Mouse (Mus musculus) heart, adult 18-20 months (tissue): Measurements from ENCODE around the gene Acss1. TPM values are rescaled to one million over a fixed set of nuclear protein-coding genes. Genes with fewer than 3 reads are reported as not detected.
A peak's percentile ranks its signal among the peaks of the same experiment; 100 is the strongest.

Experiments used
- DNase-seq, 2 experiments: peaks; one replicate each; pipeline ENCODE4 v3.0.0; 2021 to 2022; ENCODE audit warnings: mixed read lengths in 1 of 2
- long read RNA-seq, 2 experiments: library from polyadenylated mRNA; stranded (forward); transcript quantifications; one replicate each; pipeline ENCODE4 v2.0.0; 2021
- total RNA-seq, 2 experiments: library from RNA; stranded (reverse); gene quantifications; 2 replicates each; pipeline ENCODE4 v1.2.3; 2021

The Acss1 gene
- 100 to 1,000 TPM; 261 to 288 TPM for total RNA-seq
- long read RNA-seq, experiment 1, transcript Acss1-201 (14 exons, 3,618 nt) = major isoform, 402 of 482 reads
- long read RNA-seq, experiment 1, partial matches to known transcripts = 25 of 482 reads
- long read RNA-seq, experiment 1, other reads (novel, unspliced or antisense) = 55 of 482 reads
- long read RNA-seq, experiment 2, transcript Acss1-201 (14 exons, 3,618 nt) = major isoform, 186 of 235 reads
- long read RNA-seq, experiment 2, partial matches to known transcripts = 4 of 235 reads
- long read RNA-seq, experiment 2, other reads (novel, unspliced or antisense) = 45 of 235 reads

- peak; percentile 85 to 88 for DNase-seq
Observed at GRCm38 (mm10) chr2:150667820-150668766, at the start of gene Acss1. Acss1 (minus strand) TSS chr2:150668500.

GRCm38 (mm10) chr2:150712167-150712674 lies 43.9 kb upstream of the Acss1 start:
- no peak for DNase-seq

DNA sequence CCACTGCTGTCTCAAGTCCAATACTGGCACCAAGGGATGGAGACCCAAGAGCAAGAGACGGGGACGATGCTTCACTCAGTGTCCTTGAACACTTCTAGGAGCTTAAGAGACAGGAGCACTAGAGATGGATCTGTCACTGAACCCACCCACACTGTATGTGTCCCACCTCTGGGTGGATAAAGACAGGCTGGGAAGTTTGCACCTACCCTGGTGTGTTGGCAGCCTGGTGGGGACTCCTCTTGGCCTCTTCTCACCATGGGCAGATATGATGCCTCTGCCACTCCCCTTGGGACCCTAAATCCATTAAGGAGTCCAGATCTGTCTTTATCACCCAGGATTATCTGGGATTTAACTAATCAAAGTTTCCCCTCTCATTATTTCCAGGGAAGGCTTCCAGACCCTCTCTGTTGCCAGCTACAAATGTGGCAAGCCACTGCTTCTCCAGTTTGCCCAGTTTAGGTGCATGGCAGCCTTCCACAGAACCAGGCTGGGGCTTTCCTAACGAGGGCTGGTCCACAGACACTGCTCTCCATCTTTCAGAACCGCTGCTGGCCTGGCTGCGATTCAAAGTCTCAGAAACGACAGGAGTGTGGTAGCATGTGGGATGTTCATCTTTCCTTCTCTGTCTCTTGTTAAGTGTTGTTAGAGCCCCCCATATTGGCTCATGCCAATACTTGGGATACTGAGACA lies 23.3 kb upstream of the Acss1 start:
- no peak for DNase-seq

DNA sequence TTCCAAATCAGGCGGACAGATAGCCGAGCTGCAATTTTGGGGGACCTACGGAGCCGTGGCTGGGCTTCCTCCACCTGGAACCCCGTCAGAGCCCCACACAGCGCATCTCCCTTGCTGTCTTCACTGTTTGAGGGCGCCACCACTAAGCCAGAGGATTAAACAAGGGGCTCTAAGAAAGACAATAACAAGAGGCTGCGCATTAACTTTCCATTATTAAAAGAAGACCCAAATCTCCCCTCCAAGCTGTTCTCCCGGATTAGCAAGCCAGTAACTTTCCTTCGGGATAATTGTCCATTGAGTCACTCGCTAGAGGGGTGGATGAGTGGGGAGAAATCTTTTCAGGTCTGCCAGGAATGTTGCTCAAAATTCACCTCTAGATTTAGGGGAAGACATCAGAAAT lies 21.9 kb upstream of the Acss1 start:
- DNase-seq = no peak

DNA sequence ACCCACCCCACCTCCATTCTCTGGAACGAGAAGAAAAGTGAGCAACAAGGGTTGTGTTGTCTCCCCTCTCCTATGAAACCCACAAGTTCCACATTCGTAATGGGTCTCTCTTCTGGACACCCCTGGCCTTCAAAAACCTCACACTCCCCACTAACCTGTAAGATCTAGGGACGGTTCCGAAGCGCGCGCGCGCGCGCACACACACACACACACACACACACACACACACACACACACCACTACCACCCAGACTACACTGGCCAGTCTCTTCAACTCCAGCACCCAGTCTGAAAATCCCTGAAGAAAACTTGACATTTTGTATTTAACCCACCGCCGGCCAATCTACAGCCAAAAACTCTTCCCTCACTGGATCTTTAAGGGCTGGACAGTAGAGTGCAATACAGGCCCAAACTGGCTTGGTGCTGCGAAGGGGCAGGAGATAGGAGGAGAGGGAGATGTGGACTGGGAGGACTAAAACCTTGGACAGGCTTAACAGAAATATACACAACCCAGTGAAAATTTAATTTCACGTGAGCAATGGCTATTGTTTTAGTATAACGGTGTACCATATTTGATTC lies 21.0 kb upstream of the Acss1 start, which contains the start of gene Vsx1:
Vsx1 (minus strand) TSS at position 138 of the 578 bp plus-strand sequence.
- no peak for DNase-seq

- DNase-seq = peak; percentile 67 to 75
Observed at GRCm38 (mm10) chr2:150688541-150689186, 20.4 kb upstream of the Acss1 start.

DNA sequence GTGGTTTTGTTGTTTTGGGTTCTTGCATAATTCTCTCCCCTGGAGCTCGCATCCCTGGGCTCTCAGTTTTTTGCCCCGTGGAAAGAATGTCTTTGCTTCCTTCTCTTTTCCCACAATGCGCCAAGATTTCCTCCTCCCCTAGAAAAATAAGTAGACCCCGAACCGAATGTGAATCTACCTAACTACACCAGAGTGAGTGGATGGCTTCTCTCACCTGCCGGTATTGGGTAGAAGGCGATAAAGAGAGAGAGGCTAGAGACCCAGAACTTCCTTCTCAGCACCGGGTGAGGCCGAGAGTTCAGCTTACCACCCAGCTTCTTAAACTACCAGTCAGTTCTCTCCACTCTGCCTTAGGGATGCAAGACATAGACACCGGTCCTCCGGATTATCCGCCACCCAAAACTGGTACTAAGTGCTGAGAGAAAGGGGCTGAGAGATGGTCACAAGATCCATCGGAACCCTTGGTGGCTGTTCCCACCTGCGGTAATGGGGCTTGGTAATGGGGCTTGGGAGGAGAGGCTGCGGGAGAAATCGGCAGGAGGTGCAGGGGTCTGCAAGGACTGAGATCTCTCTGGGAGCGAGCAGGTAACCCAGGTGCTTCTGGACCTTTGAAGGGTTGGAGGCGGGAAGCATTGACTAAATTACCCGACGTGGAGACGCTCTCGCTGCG lies 19.7 kb upstream of the Acss1 start:
- DNase-seq = no peak

GRCm38 (mm10) chr2:150685389-150685788 lies 17.1 kb upstream of the Acss1 start:
- no peak for DNase-seq

- no peak for DNase-seq
Observed at GRCm38 (mm10) chr2:150684451-150684850, 16.2 kb upstream of the Acss1 start.

GRCm38 (mm10) chr2:150681581-150681980 lies 13.3 kb upstream of the Acss1 start:
- no peak for DNase-seq

DNA sequence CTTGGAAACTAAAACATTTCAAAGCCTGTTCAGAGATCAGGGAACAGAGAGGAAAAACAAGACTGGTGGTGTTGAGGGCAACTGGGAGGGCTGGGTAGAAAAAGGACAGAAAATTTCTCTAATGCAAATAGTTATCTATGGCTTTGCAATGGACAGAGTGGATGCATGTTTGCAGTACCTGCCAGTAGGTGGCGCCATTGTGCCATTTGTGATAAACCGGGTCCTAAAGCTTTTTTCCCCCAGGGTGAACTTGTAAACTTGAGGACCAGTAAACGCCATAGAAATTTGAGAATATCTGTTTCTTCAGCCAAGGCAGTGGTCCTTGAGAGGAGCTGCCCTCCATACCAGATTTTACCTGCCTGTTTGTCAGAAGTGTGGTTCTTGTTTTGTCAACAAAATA lies 10.1 kb upstream of the Acss1 start:
- peak; percentile 61 to 88 for DNase-seq

DNA sequence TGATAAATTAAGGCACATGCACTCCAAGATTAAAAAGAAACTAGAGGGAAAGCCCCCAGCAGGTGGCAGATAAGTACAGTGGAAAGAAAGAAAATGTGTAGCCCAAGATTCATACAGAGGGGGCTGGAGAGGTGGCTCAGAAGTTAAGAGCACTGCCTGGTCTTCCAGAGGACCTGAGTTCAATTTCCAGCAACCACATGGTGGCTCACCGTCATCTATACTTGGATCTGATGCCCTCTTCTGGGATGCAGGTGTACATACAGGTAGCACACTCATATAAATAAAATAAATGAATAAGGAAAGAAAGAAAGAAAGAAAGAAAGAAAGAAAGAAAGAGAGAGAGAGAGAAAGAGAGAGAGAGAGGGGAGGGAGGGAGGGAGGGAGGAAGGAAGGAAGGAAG lies 7.2 kb upstream of the Acss1 start:
- DNase-seq = no peak

DNA sequence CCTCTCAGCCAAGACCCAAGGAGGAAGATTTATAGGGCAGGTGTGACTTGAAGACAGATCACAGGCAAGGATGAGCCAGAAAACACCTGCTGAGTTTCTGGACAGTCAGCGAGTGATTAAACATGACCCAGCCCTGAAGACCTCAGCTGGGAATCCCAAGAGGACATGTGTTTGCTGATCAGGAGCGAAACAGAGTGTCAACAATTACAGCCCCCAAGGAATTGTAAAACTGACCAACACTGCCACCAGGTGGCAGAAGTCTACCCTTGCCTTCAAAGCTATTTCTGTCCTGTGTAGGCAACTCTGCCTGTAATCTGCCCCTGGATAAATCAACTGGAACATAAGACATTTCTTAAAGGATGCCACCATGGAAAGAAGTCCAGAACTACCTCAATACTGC lies 6.6 kb upstream of the Acss1 start:
- peak; percentile 66 to 82 for DNase-seq

GRCm38 (mm10) chr2:150673929-150674328 lies 5.6 kb upstream of the Acss1 start:
- DNase-seq = peak; percentile 11 to 33

- DNase-seq = peak in 1 of 2 experiments; percentile 27
Observed at GRCm38 (mm10) chr2:150671609-150672290, 3.5 kb upstream of the Acss1 start.

DNA sequence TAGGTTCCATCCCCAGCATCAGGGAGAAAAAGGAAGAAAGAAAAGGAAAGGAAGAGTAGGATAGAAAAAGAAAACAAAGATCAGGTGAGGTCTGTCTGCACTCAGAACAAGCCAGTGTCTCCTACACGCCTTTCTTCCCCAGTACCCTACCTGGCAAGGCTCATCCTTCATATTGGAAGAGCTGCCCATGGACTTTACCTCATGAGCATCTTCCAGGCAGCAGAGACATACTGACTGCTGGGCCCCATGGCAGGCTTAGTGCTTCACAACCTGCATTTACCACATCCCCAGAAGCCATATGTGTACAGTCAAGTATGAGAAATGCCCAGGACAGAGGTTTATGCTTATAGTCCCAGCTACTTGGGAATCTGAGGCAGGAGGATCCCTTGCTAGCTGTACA lies 2.6 kb upstream of the Acss1 start:
- no peak for DNase-seq

DNA sequence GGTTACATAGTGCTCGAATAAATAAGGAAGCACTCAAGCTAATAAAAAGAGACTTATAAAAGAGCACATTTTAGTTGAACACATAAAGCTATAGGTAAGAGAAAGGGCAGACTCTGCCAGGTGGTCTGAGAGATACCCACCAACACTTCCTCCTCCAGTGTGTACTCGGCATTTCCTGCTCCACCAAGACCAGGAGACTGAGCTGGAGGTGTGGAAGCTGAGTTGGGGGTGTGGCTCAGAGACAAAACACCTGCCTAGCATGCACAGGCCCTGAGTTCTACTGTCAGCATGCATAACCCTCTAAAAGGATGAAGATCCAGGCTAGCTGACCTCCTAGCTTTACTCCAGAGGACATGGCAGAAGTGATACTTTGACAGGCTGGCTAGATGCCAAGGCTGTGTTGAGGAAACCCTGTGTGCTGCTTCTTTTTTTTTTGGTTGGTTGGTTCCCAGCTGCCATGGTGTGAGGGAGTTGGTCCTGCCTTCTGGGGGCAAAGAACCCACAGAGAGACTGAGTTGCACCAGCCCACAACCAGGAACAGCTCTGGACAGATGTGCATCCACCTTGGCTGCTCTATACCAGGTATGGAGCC lies 1.2 kb upstream of the Acss1 start:
- peak; percentile 35 to 60 for DNase-seq

- peak in 1 of 2 experiments; percentile 10 for DNase-seq
Observed at GRCm38 (mm10) chr2:150668956-150669355, 656 bp upstream of the Acss1 start.

GRCm38 (mm10) chr2:150667065-150667819 lies 1.1 kb downstream of the Acss1 start:
- DNase-seq = peak; percentile 41 to 70
